Mouse (Mus musculus) common myeloid progenitor, adult 5-6 weeks (primary cell): Measurements from ENCODE around the gene Tnfrsf9. TPM values are rescaled to one million over a fixed set of nuclear protein-coding genes. Genes with fewer than 3 reads are reported as not detected.

ENCODE experiments used
- ATAC-seq: replicated peaks from 2 replicates; pipeline ENCODE4 v1.8.0; 2016; ENCODE audit warnings: low read depth, mild to moderate bottlenecking, moderate TSS enrichment, inconsistent platforms; ENCODE audit not compliant: poor library complexity, severe bottlenecking
- total RNA-seq: library from RNA; stranded (forward); fragments of 200-1000, 187-1606 nt; gene quantifications from 2 replicates; pipeline ENCODE4 v1.2.3, GENCODE M21; 2017

Gene Tnfrsf9
- total RNA-seq, 1 experiment from 2014 or later = not detected

- ATAC-seq = no peak
Observed at GRCm38 (mm10) chr4:150975145-150975544, 60.8 kb downstream of the Tnfrsf9 start.

GRCm38 (mm10) chr4:150978156-150978910 is 64.0 kb downstream of the Tnfrsf9 start:
- no peak for ATAC-seq

- no peak for ATAC-seq
Observed at GRCm38 (mm10) chr4:150979455-150979854, 65.1 kb downstream of the Tnfrsf9 start.

GRCm38 (mm10) chr4:150980153-150980552 is 65.8 kb downstream of the Tnfrsf9 start:
- ATAC-seq = no peak

- no peak for ATAC-seq
Observed at GRCm38 (mm10) chr4:150990148-150990547, 75.8 kb downstream of the Tnfrsf9 start.

Other genes with a start within 250 kb of the Tnfrsf9 start
- 0.05 and 0.59 TPM in 2 replicates for gene Errfi1, start 60.6 kb upstream of the Tnfrsf9 start, total RNA-seq
- gene Park7, start 125 bp upstream of the Tnfrsf9 start, total RNA-seq = 369 and 397 TPM in 2 replicates
- gene Uts2, start 82.5 kb downstream of the Tnfrsf9 start, total RNA-seq = not detected in 2 replicates
- gene Per3, start 130.1 kb downstream of the Tnfrsf9 start, total RNA-seq = 3.7 and 4.8 TPM in 2 replicates
- gene Vamp3, start 143.4 kb downstream of the Tnfrsf9 start, total RNA-seq = 66.4 and 80.9 TPM in 2 replicates
- gene Gm13090, start 175.0 kb downstream of the Tnfrsf9 start, total RNA-seq = not detected in 2 replicates